Mouse (Mus musculus) erythroblast, embryonic 14.5 days (primary cell): ENCODE data around the gene Syp.

Experiments
- GATA1 ChIP-seq: IDR thresholded peaks from 2 replicates; pipeline ENCODE4 v1.6.1; 2012; ENCODE audit warnings: low read length, inconsistent platforms, mixed read lengths
- TAL1 ChIP-seq: IDR thresholded peaks from 3 replicates; pipeline ENCODE4 v1.6.1; 2012; ENCODE audit warnings: low read length, inconsistent platforms, mixed read lengths

GRCm38 (mm10) chrX:7673578-7674281, 35.5 kb downstream of the Syp start:
- TF ChIP-seq TAL1 = no peak
- no peak for TF ChIP-seq GATA1
